Mouse (Mus musculus) lung, embryonic 16.5 days (tissue): Measurements from ENCODE around the gene Rbm18. TPM values are rescaled to one million over a fixed set of nuclear protein-coding genes. Genes with fewer than 3 reads are reported as not detected.

ENCODE experiments used
- ATAC-seq: fragments of 200-750 bp; cut with Nextera tagmentation; 2 replicates; pipeline ENCODE4 v1.8.0; 2017; ENCODE audit warnings: low read depth, mild to moderate bottlenecking, moderate library complexity
- H3K27ac ChIP-seq: fragments of 300-500 bp; sonication (generic); 2 replicates; pipeline ENCODE4 v1.5.1; 2014; ENCODE audit warnings: mild to moderate bottlenecking, control low read depth, low read length
- H3K27me3 ChIP-seq: fragments of 300-500 bp; sonication (generic); 2 replicates; pipeline ENCODE4 v1.6.1; 2014; ENCODE audit warnings: low read depth, low read length, mixed read lengths; ENCODE audit not compliant: control insufficient read depth, insufficient read depth
- H3K36me3 ChIP-seq: fragments of 300-500 bp; sonication (generic); 2 replicates; pipeline ENCODE4 v1.6.1; 2014; ENCODE audit warnings: low read length; ENCODE audit not compliant: control insufficient read depth, insufficient read depth
- H3K4me1 ChIP-seq: fragments of 300-500 bp; sonication (generic); replicated peaks from 2 replicates; pipeline ENCODE4 v1.6.1; 2014; ENCODE audit warnings: low read length, mixed read lengths; ENCODE audit not compliant: control insufficient read depth, insufficient read depth
- H3K4me2 ChIP-seq: fragments of 300-500 bp; sonication (generic); 2 replicates; pipeline ENCODE4 v1.6.1; 2014; ENCODE audit warnings: low read depth, low read length, control low read depth
- H3K4me3 ChIP-seq: fragments of 300-500 bp; sonication (generic); 2 replicates; pipeline ENCODE4 v1.5.1; 2014; ENCODE audit warnings: mild to moderate bottlenecking, low read length, control low read depth
- H3K9ac ChIP-seq: fragments of 300-500 bp; sonication (generic); 2 replicates; pipeline ENCODE4 v1.6.1; 2014; ENCODE audit warnings: low read length, control low read depth
- H3K9me3 ChIP-seq: fragments of 300-500 bp; sonication (generic); 2 replicates; pipeline ENCODE4 v1.6.1; 2016; ENCODE audit warnings: low read length; ENCODE audit not compliant: control insufficient read depth
- WGBS: fragments of 180-500 bp; shearing (Covaris S2); extraction: QIAGEN DNeasy Blood & Tissue Kit; methylation state at CpG from one replicate; pipeline ENCODE4 v1.1.7; 2014; 5-methylcytosine and 5-hydroxymethylcytosine counted together
- polyA plus RNA-seq: library from polyadenylated mRNA; unstranded; fragments of >200 nt; fragmentation: Nextera tagmentation; extraction: Ambion mirVana; gene quantifications from 2 replicates; pipeline ENCODE4 v1.2.1, GENCODE M21; 2015

The Rbm18 gene
- polyA plus RNA-seq, 1 experiment from 2014 or later = 75.4 TPM

DNA sequence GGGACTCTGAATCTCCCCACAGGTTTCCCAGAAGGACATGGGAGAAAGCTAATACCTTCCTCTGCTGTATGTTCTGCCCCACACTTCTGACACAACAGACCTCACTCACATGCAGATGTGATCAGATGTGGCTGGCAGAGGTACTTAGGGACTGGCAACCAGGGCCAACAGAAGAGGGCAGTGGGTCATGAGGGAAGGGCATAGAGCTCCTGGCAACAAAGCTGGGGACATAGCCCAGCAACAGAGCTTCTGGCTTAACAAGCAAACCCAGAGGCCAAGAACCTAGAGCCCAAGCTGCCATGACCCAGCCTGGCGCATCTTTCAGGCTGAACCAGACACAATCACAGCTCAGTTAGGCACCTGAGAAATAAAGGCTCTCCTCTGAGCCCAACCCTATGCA, 51.5 kb downstream of the Rbm18 start:
- H3K27me3 ChIP-seq = peaks cover 12% of the 10 kb centered on the region
- WGBS = 100% methylated on average over 1 of the region's 1 CpGs
- ATAC-seq = no peak

DNA sequence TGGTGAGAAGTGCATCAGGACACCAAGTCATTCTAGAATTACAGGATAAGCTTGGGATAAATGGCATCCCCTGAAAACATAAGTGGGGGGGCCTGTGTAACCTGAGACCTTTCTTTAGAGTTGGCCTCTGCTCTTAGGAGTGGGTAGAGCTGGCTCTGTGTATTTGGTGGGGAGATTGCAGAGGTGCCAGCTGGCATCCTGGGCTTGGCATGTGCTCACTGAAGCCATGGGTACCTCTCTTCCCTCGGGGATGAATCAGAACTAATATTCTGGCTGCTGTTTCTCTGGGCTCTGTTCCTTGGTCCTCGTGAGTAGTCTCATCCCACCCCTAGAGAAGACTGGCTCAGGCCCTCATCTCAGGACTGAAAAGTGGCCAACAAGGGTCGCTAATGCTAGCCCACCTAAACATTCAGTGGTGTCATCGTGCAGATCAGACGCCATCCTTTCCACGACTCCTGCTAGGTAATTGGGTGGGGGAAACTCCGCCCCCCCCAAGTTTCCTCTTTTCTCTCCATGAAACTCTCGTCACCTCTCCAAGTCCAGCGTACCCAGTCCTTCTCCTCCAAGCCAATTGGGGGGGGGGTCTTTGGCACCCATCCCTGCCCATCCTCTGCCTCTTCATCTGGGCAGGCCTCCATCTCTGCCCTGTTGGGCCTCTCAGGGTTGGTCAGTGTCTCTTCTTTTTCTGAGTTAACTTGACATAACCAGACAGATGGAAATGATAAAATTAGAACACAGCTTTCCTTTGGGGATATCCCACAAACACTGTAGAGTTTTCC, 53.6 kb downstream of the Rbm18 start:
- Histone ChIP-seq H3K9me3 (no peaks in the 10 kb centered on the region), H3K4me1 (0 out of 2 replicates have a peak, but pooled peaks cover 2% of the 10 kb centered on the region), H3K4me2 (no peak overlapping the region), H3K36me3 (no peaks in the 10 kb centered on the region), H3K9ac (no peak overlapping the region), H3K4me3 (no peak overlapping the region), H3K27me3 (peaks cover 4% of the 10 kb centered on the region), H3K27ac (no peak overlapping the region)
- WGBS = 84% methylated on average over 9 of the region's 9 CpGs
- no peak for ATAC-seq

More for the DNA sequence above, 51.5 kb downstream of the Rbm18 start:
- Histone ChIP-seq H3K4me3 (no peak overlapping the region), H3K27ac (no peak overlapping the region), H3K4me2 (no peak overlapping the region), H3K36me3 (no peaks in the 10 kb centered on the region), H3K9ac (no peak overlapping the region), H3K4me1 (0 out of 2 replicates have a peak, but pooled peaks cover 2% of the 10 kb centered on the region), H3K9me3 (no peaks in the 10 kb centered on the region)

GRCm38 (mm10) chr2:36081446-36081845, 55.1 kb downstream of the Rbm18 start:
- Histone ChIP-seq H3K27ac (no peak overlapping the region), H3K4me1 (0 out of 2 replicates have a peak, but pooled peaks cover 2% of the 10 kb centered on the region), H3K36me3 (no peaks in the 10 kb centered on the region), H3K9ac (no peak overlapping the region), H3K4me3 (no peak overlapping the region), H3K27me3 (no peaks in the 10 kb centered on the region), H3K4me2 (no peak overlapping the region), H3K9me3 (no peaks in the 10 kb centered on the region)
- WGBS = 14% methylated on average over 9 of the region's 9 CpGs
- no peak for ATAC-seq

DNA sequence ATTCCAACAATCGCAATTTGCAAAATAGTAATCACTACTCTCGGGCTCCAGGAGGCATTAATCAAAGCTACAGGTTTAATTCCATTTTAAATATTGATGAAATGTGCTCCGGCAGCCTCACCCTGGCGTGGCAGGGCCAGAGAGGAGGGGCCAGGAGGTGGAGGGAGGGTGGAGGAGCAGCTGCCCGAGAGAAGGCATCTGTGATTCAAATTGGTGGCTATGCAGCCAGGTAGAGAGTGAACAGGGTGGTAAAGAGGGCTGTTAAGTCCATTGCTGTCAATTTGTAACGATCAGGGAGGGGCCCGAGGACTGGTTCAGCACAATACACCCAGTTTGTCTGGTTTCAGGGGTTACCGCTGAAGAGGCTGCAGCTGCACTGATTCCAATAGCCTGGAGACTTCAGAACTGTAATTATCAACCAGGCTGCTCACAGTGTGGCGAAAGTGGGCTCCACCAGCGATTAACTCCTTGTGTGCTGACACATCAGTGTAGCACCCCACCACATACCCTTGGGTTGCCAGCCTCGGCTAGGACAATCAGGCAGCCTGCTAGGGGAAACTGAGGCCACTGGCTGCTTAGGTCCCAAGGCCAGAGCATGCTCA, 59.3 kb downstream of the Rbm18 start:
- no peak for ATAC-seq
- Histone ChIP-seq H3K27ac (no peak overlapping the region), H3K9me3 (no peaks in the 10 kb centered on the region), H3K27me3 (no peaks in the 10 kb centered on the region; the same call in 1 of the 2 replicates), H3K4me1 (0 out of 2 replicates have a peak, but pooled peaks cover 2% of the 10 kb centered on the region), H3K4me3 (no peak overlapping the region), H3K9ac (no peak overlapping the region), H3K36me3 (no peaks in the 10 kb centered on the region), H3K4me2 (no peak overlapping the region)
- 15% methylated on average over 11 of the region's 11 CpGs for WGBS

DNA sequence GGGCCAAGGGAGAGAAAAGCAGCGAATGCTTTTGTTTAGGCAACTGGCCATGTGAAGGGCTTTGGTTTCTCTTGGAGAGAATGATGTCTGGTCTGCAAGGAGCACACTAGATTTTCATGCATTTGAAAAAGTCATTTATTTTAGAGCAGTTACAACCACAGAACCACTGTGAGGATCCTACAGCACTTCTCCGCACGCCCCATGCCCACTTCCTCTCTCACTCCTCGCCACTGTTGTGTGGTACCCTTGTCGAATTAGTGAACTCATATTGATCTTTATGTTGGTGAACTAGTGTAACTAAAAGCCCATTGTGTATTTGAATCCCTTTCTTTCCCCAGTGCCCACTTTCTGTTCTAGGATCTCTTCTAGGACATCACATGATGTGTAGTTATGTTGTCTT, 61.4 kb downstream of the Rbm18 start:
- Histone ChIP-seq H3K4me1 (no peaks in the 10 kb centered on the region), H3K27me3 (no peaks in the 10 kb centered on the region; the same call in 1 of the 2 replicates), H3K27ac (no peak overlapping the region), H3K4me2 (no peak overlapping the region), H3K4me3 (no peak overlapping the region), H3K36me3 (no peaks in the 10 kb centered on the region), H3K9me3 (no peaks in the 10 kb centered on the region), H3K9ac (no peak overlapping the region)
- ATAC-seq = no peak
- 91% methylated on average over 5 of the region's 5 CpGs for WGBS

DNA sequence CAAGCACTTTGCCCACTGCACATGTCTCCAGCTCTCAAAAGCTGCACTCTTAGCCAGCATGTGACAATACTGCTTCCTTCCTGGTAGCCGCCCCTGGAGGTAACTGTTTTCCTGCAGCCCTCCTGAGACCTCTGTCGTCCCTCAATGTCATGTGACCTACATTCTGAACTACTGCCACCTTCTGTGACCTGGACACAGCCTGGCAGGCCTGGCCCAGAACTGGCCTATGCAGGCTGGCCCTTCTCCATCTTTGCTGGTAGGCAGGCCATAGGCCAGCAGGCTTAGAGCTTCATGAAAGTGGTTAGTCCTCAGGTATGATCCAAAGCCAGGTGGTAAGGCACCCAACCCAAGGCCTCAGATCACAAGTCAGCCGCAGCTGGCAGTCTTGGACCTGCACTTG, 62.8 kb downstream of the Rbm18 start:
- no peak for ATAC-seq
- no peaks in the 10 kb centered on the region for H3K9me3 ChIP-seq
- no peaks in the 10 kb centered on the region for H3K4me1 ChIP-seq
- H3K4me2 ChIP-seq = no peak overlapping the region
- no peaks in the 10 kb centered on the region; the same call in 1 of the 2 replicates for H3K27me3 ChIP-seq
- 50% methylated on average over 3 of the region's 3 CpGs for WGBS
- no peak overlapping the region for H3K9ac ChIP-seq
- no peak overlapping the region for H3K27ac ChIP-seq
- no peak overlapping the region for H3K4me3 ChIP-seq
- H3K36me3 ChIP-seq = no peaks in the 10 kb centered on the region

- no peak overlapping the region for H3K4me3 ChIP-seq
- no peak overlapping the region for H3K9ac ChIP-seq
- H3K4me1 ChIP-seq = no peaks in the 10 kb centered on the region
- no peaks in the 10 kb centered on the region; the same call in 1 of the 2 replicates for H3K27me3 ChIP-seq
- H3K9me3 ChIP-seq = no peaks in the 10 kb centered on the region
- no peak overlapping the region for H3K4me2 ChIP-seq
- WGBS = 61% methylated on average over 8 of the region's 8 CpGs
- no peak overlapping the region for H3K27ac ChIP-seq
- H3K36me3 ChIP-seq = no peaks in the 10 kb centered on the region
- ATAC-seq = no peak
These were observed 64.8 kb downstream of the Rbm18 start for GRCm38 (mm10) chr2:36071660-36072305.

GRCm38 (mm10) chr2:36067132-36067531, 69.4 kb downstream of the Rbm18 start:
- H3K27ac ChIP-seq = no peak overlapping the region
- no peaks in the 10 kb centered on the region for H3K9me3 ChIP-seq
- H3K9ac ChIP-seq = no peak overlapping the region
- H3K4me3 ChIP-seq = no peak overlapping the region
- WGBS = 70% methylated on average over 9 of the region's 9 CpGs
- no peak overlapping the region for H3K4me2 ChIP-seq
- H3K27me3 ChIP-seq = no peaks in the 10 kb centered on the region
- no peak for ATAC-seq
- H3K4me1 ChIP-seq = no peaks in the 10 kb centered on the region
- no peaks in the 10 kb centered on the region for H3K36me3 ChIP-seq
